Mouse (Mus musculus): ENCODE measurements around the gene Crmp1.

Crmp1 gene

GRCm38 (mm10) chr5:37241651-37242151, at the start of gene Crmp1:
Gene Crmp1 (plus strand): TSS chr5:37241940.
- peak; percentile 1 for DNase-seq (ENCODE audit: low read depth, low spot score)

DNA sequence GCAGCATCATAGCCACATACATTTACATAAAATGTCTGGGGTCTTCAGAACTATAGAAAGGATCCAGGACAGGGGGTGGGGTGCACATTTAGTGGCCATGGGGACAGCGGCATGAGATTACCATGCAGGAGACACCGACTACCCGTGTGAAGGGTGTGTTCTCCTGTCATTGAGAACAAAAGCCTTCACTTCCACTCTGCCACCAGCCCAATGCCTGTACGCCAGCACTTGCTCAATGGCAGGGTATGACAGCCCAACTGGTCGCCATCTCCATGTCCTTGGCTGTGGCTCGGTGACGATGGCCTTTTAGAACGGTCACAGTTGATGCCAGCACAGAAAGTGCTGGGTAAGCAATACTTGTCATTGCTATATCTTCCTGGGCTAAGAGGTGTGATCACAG, 45.5 kb upstream of the Crmp1 start:
- no peak for DNase-seq (ENCODE audit: low read depth, low spot score)

DNA sequence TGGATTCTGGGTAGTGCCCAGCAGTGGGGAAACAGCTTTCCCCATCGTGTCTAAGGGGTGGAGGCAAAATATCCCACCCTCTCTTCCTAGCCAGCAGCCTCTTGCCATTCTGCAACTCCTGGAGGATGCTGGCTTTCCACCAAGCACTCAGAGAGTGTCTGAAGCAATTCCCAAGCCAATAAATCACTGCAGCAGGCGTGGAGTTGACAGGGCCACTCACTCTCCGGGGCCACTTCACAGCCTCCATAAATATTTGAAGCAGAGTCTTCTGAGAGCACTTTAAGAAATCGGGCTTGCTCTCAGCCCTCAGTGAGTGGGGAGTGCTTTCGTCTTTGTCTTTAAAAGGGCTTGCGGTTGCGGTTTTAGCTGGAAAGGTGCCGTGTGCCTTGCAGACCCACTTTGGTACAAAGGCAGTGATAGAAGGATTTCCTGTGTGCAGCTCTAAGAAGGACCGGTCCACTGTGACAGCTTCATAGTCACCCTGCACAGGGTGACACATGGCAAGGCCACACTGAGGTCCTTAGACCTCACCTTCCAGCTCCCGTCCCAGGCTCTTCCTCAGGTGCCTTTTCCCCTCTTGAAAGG, 45.0 kb upstream of the Crmp1 start:
- DNase-seq (ENCODE audit: low read depth, low spot score): no peak

DNA sequence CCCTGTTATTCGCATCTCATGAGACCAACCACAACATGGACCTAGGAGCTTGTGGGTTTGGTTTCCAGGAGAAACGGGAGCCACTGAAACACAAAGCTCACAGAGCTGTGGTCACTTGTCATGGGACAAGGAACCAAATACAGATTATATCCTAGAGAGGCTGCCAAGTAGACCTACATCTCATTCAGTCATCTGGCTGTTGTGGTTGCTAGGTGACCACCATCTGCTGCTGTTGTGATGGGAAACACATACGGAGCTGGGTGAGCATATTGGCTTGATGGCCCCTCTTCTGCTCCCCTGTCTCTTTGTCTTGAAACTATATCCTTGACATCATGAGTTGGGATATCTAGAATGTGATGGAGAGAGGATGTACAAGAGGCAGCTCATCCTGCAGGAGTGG, 44.3 kb upstream of the Crmp1 start:
- DNase-seq (ENCODE audit: low read depth, low spot score): no peak

DNA sequence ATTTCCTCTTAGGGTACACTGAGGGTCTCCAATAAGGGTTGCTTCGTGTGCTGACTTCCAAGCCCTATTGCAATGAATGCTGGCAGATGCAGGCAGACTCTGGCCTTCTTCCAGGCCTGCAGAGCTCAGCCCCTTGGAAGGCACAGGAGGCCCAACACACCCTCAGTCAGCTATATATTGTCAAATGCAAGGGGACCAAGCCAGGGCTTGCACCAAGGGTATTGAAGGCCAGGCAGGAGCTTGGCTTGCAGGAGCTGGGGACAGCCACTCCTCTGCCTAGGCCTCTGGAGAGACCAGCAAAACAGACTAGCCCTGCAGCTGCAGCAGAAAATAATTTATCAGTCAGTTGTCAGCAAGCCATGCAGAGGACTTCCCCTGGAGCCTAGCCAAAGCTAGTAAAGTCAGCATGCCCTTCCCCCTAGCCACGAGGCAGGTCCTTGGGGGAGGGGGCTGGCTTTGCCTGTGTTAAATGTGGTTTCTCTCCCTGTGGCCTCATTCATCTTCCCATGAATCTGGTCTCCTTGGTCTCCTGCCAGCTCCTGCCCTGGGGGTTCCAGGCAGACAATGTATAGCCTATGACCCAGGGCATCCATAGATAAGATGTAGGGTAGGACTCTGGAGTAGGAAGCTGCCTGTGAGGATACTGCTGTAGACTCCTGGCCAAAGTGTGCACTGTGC, 43.6 kb upstream of the Crmp1 start:
- no peak for DNase-seq (ENCODE audit: low read depth, low spot score)

- DNase-seq (ENCODE audit: low read depth, low spot score): no peak
Measured at GRCm38 (mm10) chr5:37202285-37202684, 39.5 kb upstream of the Crmp1 start.

DNA sequence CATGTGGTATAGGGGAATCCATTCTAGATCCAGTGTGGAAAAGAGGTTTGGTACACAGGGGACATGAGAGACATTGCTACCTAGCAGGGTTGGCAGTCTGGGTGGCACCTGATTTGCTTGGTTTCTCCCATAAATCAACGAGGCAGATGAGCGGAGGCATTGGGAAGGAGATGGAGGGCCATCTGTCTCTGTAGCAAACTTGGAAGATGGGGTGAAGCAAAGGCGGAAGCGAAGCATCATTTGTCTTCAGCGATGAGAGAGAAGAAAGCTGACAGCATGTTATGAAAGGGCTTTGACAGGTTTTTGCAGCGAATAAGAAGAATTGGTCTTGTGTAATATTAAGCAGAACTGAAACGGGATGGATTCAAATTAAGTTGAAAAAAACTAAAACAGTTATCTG, 36.9 kb upstream of the Crmp1 start:
- DNase-seq (ENCODE audit: low read depth, low spot score): no peak

DNA sequence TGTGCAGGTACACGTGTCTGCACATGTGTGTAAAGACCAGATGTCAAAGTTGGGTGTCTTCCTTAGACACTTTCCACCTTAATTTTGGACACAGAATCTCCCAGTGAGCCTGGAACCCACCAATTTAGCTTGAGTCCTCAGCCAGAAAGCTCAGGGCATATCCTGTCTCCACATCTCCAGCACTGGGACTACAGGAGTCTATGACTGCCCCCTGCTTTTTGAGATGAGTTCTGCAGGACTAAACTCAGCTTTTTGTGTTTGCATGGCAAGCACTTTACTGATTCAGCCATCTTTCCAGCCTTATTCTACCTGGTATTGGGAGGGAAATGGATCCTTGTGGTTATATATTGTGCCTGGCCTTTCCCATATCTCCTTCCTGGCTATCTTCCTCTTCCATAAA, 36.3 kb upstream of the Crmp1 start:
- DNase-seq (ENCODE audit: low read depth, low spot score): no peak

DNA sequence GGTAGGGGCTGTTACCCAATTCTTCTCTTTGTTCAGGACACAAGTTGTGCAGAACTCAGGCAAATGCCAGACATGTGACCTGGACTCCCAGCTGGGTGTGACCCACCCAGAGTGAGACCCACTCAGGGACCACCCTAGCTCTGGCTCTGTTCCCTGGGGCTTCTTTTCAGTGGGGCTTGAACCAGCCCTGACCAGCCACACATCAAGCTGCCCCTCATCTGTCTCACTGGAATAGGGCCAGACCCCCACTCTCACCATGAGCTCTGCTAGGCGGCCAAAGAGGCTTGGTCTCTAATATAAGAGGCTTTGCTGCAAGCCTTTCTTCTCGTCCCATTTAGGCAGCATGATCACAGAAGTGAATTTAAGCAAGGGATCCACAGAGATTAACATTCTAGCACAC, 35.4 kb upstream of the Crmp1 start:
- DNase-seq (ENCODE audit: low read depth, low spot score): no peak

DNA sequence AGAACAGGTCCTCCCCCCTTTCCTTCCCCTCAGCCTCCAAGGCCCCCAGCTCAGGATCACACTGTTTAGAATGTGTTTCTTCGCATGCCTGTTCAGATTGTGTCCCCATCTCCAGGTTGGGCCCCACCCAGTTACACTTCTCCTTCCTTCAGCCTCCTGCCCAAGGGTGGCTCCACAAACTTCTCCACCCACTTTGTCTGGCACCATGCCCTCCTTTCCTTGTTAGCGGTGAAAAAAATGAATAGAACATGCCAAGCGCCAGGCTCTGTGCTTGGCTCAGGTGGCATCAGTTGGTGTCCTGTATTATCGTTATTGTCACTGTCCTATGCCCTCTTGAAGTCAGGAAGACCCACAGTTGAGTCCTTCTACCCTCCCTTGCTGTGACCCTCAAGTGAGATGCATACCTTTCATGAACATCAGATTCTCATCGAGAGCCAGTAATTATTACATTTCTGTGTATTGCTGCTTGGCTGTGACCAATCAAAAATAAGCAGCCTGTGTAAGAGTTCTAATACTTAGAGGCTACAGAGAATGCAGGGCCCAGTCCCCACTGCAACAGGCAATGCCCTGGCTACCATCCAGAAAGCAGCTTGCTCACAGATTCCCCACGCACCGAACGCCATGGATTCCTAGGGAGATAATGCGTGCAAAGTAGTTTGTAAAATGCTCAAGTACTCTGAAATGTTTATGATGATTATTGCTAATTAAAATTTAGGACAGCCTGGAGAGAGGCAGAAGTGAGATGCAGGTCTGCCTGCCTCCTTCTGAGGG, 28.6 kb upstream of the Crmp1 start:
- DNase-seq (ENCODE audit: low read depth, low spot score): no peak

- DNase-seq (ENCODE audit: low read depth, low spot score): no peak
Measured at GRCm38 (mm10) chr5:37213709-37214103, 28.0 kb upstream of the Crmp1 start.

DNA sequence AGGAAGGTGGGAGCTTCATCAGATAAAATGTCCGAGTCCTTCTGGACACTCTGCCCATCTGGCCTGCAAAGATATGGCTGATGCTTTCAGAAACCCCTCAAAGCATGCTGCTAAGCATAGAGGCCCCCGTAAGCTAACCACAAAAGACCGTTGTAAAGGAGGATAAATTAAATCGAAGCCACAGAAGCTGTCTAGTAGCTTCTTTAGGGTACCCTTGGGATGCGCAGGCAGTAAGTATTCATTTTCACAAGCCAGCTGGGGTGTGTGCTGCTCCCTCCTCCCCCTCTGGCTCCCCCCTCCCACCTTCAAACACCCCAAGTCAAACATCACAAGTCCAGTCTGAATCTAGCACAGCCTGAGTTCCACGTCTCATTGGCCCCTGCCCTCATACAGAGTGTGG, 27.1 kb upstream of the Crmp1 start:
- DNase-seq (ENCODE audit: low read depth, low spot score): no peak

GRCm38 (mm10) chr5:37215276-37215675, 26.5 kb upstream of the Crmp1 start:
- DNase-seq (ENCODE audit: low read depth, low spot score): no peak

DNA sequence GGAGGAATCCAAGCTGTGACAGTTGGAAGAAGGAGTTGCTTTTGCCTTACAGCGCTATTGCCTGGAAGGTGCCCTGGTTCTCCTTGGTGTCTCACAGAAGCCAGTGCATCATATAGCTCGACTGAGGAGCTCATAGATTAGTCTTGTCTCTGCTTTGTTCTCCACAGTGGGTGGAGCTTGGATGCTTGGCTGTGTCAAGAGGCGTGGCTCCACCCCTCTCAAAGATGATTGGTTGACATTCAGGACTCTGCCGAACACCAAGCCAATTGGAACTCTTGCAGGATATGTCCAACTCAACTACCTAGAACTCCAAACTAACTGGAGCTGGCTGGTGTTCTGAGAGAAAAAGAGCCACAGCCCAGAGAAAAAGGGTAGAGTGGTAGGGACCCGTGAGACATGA, 22.1 kb upstream of the Crmp1 start:
- DNase-seq (ENCODE audit: low read depth, low spot score): no peak

GRCm38 (mm10) chr5:37220575-37220974, 21.2 kb upstream of the Crmp1 start:
- no peak for DNase-seq (ENCODE audit: low read depth, low spot score)

- no peak for DNase-seq (ENCODE audit: low read depth, low spot score)
Measured at GRCm38 (mm10) chr5:37221563-37221962, 20.2 kb upstream of the Crmp1 start.

GRCm38 (mm10) chr5:37222316-37222715, 19.4 kb upstream of the Crmp1 start:
- DNase-seq (ENCODE audit: low read depth, low spot score): no peak

DNA sequence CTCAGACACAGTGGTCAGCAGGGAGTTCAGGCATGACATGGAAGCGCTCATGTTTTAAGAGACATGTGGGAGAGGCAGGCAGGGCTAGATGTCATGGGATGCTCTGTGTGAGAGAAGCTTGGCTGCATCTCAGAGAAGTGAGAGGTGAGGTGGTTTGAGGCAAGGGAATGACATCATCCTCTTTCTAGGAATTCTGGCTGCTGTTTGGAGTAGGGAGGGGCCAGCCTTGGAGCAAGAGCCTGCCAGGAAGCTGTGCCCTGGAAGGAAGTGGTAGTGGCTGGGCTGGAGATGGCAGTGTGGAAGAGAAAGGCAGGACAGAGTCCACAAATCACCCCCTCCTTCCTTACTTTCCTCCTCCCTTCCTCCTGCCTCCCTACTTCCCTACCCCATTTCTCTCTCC, 16.0 kb upstream of the Crmp1 start:
- no peak for DNase-seq (ENCODE audit: low read depth, low spot score)

DNA sequence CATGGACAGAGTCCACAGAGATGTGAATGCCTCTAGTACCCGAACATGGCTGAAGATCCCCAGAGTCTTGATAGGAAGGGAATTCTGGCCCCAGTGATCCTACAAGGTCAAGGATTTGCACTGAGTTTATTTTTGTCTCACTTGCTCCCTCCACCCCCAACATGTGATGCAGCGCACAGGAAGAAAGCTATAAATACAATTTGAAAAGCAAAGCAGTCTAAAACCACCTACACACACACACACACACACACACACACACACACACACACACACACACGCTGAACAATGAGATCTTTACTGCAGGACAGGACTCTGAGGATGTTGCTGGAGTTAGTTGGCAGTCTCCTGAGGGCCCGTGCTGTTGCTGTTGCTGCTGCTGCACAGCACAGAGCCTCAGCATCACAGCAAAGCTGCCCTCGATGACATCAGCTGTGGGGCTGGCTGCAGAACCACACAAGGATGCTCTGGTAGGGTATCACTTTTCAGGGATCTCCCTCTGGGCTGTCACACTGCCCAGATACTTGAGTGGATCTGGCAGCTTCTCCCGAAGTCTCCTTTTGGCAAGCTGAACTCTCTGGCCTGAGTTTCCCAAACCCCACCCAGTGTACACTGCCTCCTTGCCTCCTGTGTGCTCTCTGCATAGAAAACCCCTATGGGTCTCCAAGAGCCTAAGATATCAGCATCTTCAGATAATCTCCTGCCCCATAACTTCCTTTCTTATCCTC, 13.6 kb upstream of the Crmp1 start:
- no peak for DNase-seq (ENCODE audit: low read depth, low spot score)

DNA sequence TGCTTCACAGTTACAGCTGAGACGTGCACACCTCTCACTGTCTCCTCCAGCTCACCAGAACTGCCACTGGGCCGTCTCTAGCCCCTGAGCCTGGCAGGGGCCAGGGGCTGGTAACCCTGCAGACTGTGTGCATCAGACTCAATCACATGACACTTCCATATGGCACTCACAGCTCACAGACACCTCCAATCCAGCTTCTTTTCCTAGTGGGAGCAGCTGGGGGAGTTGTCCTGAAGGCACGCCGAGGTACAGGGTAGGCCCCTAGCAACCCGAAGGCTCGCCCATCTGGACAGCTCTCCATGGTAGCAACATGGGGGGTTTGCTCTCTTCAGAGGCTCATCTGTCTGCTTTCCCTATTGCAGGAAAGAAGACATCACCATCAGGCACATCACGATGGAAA, 12.8 kb upstream of the Crmp1 start:
- no peak for DNase-seq (ENCODE audit: low read depth, low spot score)

DNA sequence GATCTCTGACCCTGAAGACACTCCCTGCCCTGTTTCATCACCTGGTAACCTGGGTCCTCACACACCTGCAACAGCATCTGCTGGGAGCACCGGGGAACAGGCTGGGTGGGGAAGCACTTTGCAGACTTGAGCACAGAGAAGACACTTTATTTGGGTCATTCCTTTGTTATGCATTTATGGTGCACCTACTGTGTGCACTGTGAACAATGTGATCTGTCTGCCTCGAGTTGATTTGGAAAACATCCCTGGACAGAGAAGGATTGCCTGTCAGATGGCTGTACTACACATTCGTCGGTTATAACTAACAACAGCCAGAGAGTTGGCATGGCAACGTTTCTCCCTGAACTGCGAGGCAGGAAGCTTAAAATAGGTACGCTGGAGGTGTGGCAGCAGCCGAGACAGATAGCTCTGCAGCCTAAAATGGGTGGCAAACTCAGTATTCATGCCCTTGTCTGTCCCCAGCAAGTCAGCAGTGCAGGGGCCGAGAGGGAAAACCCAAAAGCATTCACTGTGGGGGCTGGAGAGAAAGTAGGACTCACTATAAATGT, 8.7 kb upstream of the Crmp1 start:
- no peak for DNase-seq (ENCODE audit: low read depth, low spot score)

DNA sequence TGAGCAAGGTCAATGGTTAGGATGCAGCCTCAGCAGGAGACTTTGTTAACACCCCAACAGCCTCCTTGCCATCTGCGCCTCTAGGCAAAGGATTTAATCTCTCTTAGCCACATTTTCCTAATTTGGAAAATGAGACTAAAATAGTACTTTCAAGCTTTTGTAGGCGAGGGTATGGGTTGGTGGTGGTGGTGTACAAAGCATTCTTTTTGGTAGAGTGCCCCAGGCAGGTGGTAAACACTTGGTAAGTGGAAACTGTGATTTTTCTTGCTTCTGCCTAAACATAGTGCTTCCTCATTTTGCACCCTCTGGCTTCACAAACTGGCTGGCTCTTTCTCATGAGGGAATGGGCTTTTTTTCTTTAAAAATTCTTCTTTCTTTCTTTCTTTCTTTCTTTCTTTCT, 3.1 kb upstream of the Crmp1 start:
- DNase-seq (ENCODE audit: low read depth, low spot score): no peak
